Mouse (Mus musculus) forebrain, embryonic 10.5 days (tissue): ENCODE data around the gene 4930516K23Rik. TPM values are rescaled to one million over a fixed set of nuclear protein-coding genes. Genes with fewer than 3 reads are reported as not detected.

ENCODE experiments used
- DNase-seq: peaks from one replicate; pipeline ENCODE4 v3.0.0-alpha.2; 2017; ENCODE audit warnings: low spot score; ENCODE audit errors: extremely low spot score
- H3K27ac ChIP-seq: fragments of 300-500 bp; sonication (generic); 2 replicates; pipeline ENCODE4 v1.5.1; 2016; ENCODE audit warnings: mild to moderate bottlenecking
- H3K27me3 ChIP-seq: fragments of 300-500 bp; sonication (generic); 2 replicates; pipeline ENCODE4 v1.6.1; 2016; ENCODE audit warnings: mild to moderate bottlenecking; ENCODE audit not compliant: poor library complexity, severe bottlenecking
- H3K36me3 ChIP-seq: fragments of 300-500 bp; sonication (generic); replicated peaks from 2 replicates; pipeline ENCODE4 v1.6.1; 2016; ENCODE audit warnings: mild to moderate bottlenecking, moderate library complexity
- H3K4me1 ChIP-seq: fragments of 300-500 bp; sonication (generic); 2 replicates; pipeline ENCODE4 v1.6.1; 2016
- H3K4me3 ChIP-seq: fragments of 300-500 bp; sonication (generic); 2 replicates; pipeline ENCODE4 v1.5.1; 2016; ENCODE audit warnings: mild to moderate bottlenecking, moderate library complexity
- H3K9me3 ChIP-seq: fragments of 300-500 bp; sonication (generic); 2 replicates; pipeline ENCODE4 v1.6.1; 2016; ENCODE audit warnings: mild to moderate bottlenecking, moderate library complexity
- polyA plus RNA-seq: library from polyadenylated mRNA; unstranded; fragments of >200 nt; fragmentation: Nextera tagmentation; extraction: Ambion mirVana; gene quantifications from 2 replicates; pipeline ENCODE4 v1.2.1, GENCODE M21; 2016

Gene 4930516K23Rik
- polyA plus RNA-seq, 1 experiment from 2014 or later = not detected

- Histone ChIP-seq H3K36me3 (no peaks in the 10 kb centered on the region), H3K9me3 (no peaks in the 10 kb centered on the region), H3K4me3 (no peak within 1 kb of the TSS), H3K27me3 (no peaks in the 10 kb centered on the region), H3K4me1 (no peaks in the 10 kb centered on the region), H3K27ac (no peak within 1 kb of the TSS)
- DNase-seq = no peak
Measured at GRCm38 (mm10) chr7:104017203-104017602, 44.0 kb downstream of the 4930516K23Rik start, which contains the start of gene Olfr639. Gene Olfr639, minus strand, starts transcription at chr7:104017303.

Other genes with a start within 250 kb of the 4930516K23Rik start
- gene Hbb-bt, start 247.4 kb downstream of the 4930516K23Rik start, polyA plus RNA-seq = 183 and 303 TPM in 2 replicates
- gene Hbb-bs, start 233.3 kb downstream of the 4930516K23Rik start, polyA plus RNA-seq = 80.0 and 102 TPM in 2 replicates
- 0.37 and 0.52 TPM in 2 replicates for gene Hbb-bh2, start 220.9 kb downstream of the 4930516K23Rik start, polyA plus RNA-seq
- gene Hbb-bh1, start 218.3 kb downstream of the 4930516K23Rik start, polyA plus RNA-seq = 4,104 and 5,437 TPM in 2 replicates
- gene Hbb-y, start 208.2 kb downstream of the 4930516K23Rik start, polyA plus RNA-seq = 8,184 and 11,241 TPM in 2 replicates
- gene Olfr66, start 175.2 kb downstream of the 4930516K23Rik start, polyA plus RNA-seq = not detected in 2 replicates
- not detected in 2 replicates for gene Olfr64, start 167.0 kb downstream of the 4930516K23Rik start, polyA plus RNA-seq
- not detected in 2 replicates for gene Olfr65, start 158.0 kb downstream of the 4930516K23Rik start, polyA plus RNA-seq
- not detected in 2 replicates for gene Olfr631, start 132.6 kb downstream of the 4930516K23Rik start, polyA plus RNA-seq
- gene Olfr632, start 127.1 kb downstream of the 4930516K23Rik start, polyA plus RNA-seq = not detected in 2 replicates
- gene Olfr633, start 117.0 kb downstream of the 4930516K23Rik start, polyA plus RNA-seq = not detected in 2 replicates
- 0.02 TPM in 1 of 2 replicates, not detected in the other for gene Olfr635, start 90.3 kb downstream of the 4930516K23Rik start, polyA plus RNA-seq
- gene Olfr638, start 62.7 kb downstream of the 4930516K23Rik start, polyA plus RNA-seq = not detected in 2 replicates
- 0.02 TPM in 1 of 2 replicates, not detected in the other for gene Olfr639, start 44.1 kb downstream of the 4930516K23Rik start, polyA plus RNA-seq
- gene Olfr640, start 35.9 kb downstream of the 4930516K23Rik start, polyA plus RNA-seq = not detected in 2 replicates
- gene Olfr641, start 26.0 kb downstream of the 4930516K23Rik start, polyA plus RNA-seq = not detected in 2 replicates
- gene Olfr642, start 8.8 kb downstream of the 4930516K23Rik start, polyA plus RNA-seq = not detected in 2 replicates
- gene Olfr644, start 10.4 kb upstream of the 4930516K23Rik start, polyA plus RNA-seq = not detected in 2 replicates
- gene Olfr645, start 24.0 kb upstream of the 4930516K23Rik start, polyA plus RNA-seq = not detected in 2 replicates
- gene Olfr646, start 43.4 kb upstream of the 4930516K23Rik start, polyA plus RNA-seq = not detected in 2 replicates
- not detected in 2 replicates for gene Ubqln5, start 68.4 kb upstream of the 4930516K23Rik start, polyA plus RNA-seq
- gene Olfr643, start 76.0 kb upstream of the 4930516K23Rik start, polyA plus RNA-seq = not detected in 2 replicates
- not detected in 2 replicates for gene Ubqln3, start 81.8 kb upstream of the 4930516K23Rik start, polyA plus RNA-seq
- not detected in 2 replicates for gene Ubqlnl, start 89.1 kb upstream of the 4930516K23Rik start, polyA plus RNA-seq
- gene Olfm5, start 103.4 kb upstream of the 4930516K23Rik start, polyA plus RNA-seq = not detected in 2 replicates
- 0.23 and 0.29 TPM in 2 replicates for gene Olfr648, start 121.9 kb upstream of the 4930516K23Rik start, polyA plus RNA-seq
- gene Olfr649, start 134.5 kb upstream of the 4930516K23Rik start, polyA plus RNA-seq = not detected in 2 replicates
- gene Trim6, start 157.3 kb upstream of the 4930516K23Rik start, polyA plus RNA-seq = 5.1 and 5.7 TPM in 2 replicates
- 0.34 and 0.48 TPM in 2 replicates for gene Trim34a, start 183.0 kb upstream of the 4930516K23Rik start, polyA plus RNA-seq
- 0.05 and 0.16 TPM in 2 replicates for gene Trim5, start 226.6 kb upstream of the 4930516K23Rik start, polyA plus RNA-seq